Mouse (Mus musculus): ENCODE measurements around the gene Bhlhe41. TPM values are rescaled to one million over a fixed set of nuclear protein-coding genes. Genes with fewer than 3 reads are reported as not detected.

Gene Bhlhe41
- total RNA-seq (2021), result 10 to 100 TPM; 30.0 to 37.3 TPM
- long read RNA-seq, experiment 1, full-length matches to known transcripts, result 1 of 3 reads
- long read RNA-seq, experiment 1, partial matches to known transcripts, result 0 of 3 reads
- long read RNA-seq, experiment 1, other reads (novel, unspliced or antisense), result 2 of 3 reads
- long read RNA-seq, experiment 2, partial matches to known transcripts, result 0 of 4 reads
- long read RNA-seq, experiment 2, other reads (novel, unspliced or antisense), result 4 of 4 reads

DNA sequence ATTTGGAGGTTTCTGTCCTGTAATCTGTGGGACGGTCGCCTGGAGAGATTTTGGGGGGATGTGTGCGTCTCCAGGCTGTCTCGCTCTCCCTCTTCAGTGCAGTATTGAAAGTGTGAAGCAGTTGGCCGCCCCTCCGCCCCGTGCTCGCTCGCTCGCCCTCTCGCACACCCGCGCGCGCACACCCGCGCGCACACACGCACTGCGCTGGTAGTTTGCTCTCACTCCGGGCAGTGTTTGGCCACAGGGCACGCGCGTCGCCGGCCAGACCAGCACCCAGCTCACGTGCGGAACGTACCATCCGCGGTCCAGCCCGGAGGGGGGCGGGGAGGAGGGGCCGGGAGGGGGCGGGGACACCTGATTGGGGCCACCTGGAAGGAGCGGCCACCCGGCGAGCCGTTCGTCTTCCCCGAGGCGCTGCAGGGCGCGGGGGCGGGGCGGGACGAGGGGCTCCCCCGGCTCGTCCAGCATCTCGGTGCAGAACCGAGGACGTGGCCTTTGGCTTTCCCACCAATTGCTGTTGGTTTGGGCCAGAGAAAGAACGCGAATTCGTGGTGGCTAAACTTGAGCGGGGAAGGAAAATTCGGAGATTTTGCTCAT is at the start of gene Bhlhe41:
Gene Bhlhe41 (minus strand): TSS at position 270 of the 597 bp plus-strand sequence.
- intact Hi-C loops (cut with DNase I), result loop anchor here (5.0 to 10.0 kb wide), 2 partner anchors 292 to 539 kb away; no protein-coding TSS in a partner anchor
- no peak for TF ChIP-seq CTCF (IDR thresholded peaks at IDR 0.05)
- Histone ChIP-seq H3K27ac (peak within 1 kb of the TSS; percentile 93), H3K4me3 (peak within 1 kb of the TSS; percentile 75)
- DNase-seq (ENCODE audit: extremely low spot score in 1 of 2, low spot score in 2 of 2), result peak; percentile 69 to 80

DNA sequence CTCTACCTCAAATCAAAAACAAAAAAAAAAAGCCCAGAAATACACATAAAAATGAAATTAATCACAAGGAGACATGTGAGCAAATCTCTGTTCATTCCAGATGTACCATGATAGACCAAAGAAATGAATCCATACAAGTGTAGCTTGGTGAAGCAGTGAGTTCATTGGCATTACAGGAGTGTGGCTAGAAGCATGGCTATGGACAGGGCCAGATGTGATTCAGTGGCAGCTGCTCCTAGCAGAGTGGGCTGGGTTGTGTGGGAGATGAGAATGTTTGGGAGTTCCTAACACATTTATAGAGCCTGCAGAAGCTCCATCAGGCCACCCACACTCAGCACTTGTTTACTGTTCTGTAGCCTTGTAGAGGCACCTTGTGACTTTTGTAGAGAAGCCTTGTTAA is 46.9 kb upstream of the Bhlhe41 start:
- DNase-seq (ENCODE audit: extremely low spot score in 1 of 2, low spot score in 2 of 2), result no peak
- intact Hi-C loops (cut with DNase I), result no loop called here
- no peak for TF ChIP-seq CTCF (IDR thresholded peaks at IDR 0.05)
- Histone ChIP-seq H3K4me3 (no peak overlapping the region), H3K27ac (no peak overlapping the region)

DNA sequence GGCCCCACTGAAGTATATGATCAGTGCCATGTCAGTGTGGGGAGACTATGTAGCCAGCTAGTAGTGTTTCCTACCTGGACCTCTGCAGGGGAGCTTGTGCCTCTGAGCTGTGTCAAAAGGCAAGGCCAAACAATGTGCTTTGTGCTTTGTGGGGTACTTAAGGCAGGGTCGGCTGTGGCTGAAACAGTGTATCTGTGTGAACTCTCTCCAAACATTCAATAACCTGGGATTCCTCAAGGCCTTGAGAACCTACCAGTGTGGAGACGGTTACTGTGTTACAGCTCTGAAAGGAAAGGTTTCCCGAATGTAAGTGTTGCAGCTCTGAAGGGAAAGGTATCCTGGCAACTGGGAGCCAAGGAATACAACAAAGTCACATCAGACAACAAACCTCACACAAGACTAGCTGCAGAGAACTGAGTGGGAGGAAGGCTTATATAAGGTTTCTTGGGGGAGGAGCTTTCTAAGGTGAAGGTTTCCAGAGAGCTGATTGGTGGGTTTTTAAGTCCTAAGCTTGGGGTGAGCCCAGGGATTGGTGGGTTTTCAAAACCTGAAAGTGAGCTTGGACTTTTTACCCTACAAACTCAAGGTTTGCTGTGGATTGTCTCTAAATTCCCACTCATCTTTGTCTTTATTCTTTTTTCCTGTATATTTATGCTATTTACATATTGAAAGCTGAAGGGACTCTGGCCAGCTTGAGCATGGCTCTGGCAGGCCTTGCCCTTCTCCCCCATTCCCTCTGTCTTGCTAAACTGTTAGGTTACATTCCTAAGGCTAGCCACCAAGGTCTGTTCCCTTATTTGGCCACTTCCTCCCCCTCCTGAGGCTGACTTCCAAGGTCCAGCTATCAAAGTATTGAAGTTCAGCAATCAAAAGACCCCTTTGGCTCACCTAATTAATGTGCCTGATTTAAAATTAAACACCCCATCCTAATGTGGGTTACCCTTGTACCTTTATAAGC is 45.4 kb upstream of the Bhlhe41 start:
- no peak for TF ChIP-seq CTCF (IDR thresholded peaks at IDR 0.05)
- Histone ChIP-seq H3K27ac (no peak overlapping the region), H3K4me3 (no peak overlapping the region)
- intact Hi-C loops (cut with DNase I), result no loop called here
- no peak for DNase-seq (ENCODE audit: extremely low spot score in 1 of 2, low spot score in 2 of 2)

- Histone ChIP-seq H3K27ac (no peak overlapping the region), H3K4me3 (no peak overlapping the region)
- intact Hi-C loops (cut with DNase I), result no loop called here
- DNase-seq (ENCODE audit: extremely low spot score in 1 of 2, low spot score in 2 of 2), result no peak
- no peak for TF ChIP-seq CTCF (IDR thresholded peaks at IDR 0.05)
Measured at GRCm38 (mm10) chr6:145909943-145910342, 44.6 kb upstream of the Bhlhe41 start.

DNA sequence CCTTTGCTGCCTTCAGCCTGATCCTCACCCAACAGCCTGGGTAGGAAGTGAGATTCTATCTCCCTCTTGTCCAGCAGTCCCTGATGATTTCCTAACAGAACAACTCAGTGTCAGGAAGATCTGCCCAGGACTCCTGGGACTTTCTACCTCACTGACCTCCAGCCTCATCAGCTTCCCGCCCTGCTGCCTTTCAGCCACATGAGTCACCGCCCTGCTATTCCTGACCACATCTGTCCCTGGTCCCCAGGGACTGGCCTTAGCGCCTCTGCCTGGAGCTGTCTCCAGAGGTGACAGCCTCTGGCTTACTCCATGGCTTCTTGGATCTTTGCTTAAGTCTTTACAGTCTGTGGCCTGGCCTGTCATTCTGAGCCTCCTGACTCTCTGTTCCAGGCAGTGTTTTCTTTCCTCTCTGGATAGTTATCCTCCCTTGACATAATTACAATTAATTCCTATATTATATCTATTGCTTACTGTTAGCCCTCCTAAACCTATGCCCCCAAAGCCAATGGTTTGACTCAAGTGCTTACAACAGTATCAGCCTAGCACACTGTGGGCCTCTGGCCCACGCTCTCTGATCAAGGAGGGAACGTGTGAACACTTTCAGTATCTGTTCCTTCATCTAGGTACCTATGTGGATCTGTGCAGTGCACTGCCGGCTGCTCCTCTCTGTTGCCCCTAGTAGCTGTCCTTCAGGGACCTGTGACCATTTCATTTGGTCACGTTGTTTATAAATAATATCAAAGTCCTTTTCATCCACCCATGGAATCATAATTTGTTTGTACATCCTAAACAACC is 40.9 kb upstream of the Bhlhe41 start:
- no peak for TF ChIP-seq CTCF (IDR thresholded peaks at IDR 0.05)
- Histone ChIP-seq H3K4me3 (no peak overlapping the region), H3K27ac (no peak overlapping the region)
- no peak for DNase-seq (ENCODE audit: extremely low spot score in 1 of 2, low spot score in 2 of 2)
- intact Hi-C loops (cut with DNase I), result no loop called here

DNA sequence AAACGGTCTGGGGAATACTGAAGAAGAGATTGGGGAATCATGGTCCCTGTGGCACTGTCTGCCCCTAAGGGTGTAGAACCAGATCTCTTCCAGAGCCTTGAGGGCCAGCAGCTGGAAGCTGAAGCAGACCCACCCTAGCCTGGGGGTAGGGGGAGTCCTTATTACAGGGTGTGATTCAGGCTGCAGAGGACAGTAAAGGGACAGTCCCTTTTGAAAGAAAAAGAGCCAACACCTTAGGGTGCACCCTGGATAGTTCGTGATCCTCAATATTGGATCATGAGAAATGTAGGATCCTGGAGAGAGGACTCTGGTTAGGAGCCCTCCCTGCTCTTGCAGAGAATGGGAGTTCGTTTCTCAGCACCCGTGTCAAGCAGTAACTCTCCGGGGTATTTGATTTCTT is 39.3 kb upstream of the Bhlhe41 start:
- DNase-seq (ENCODE audit: extremely low spot score in 1 of 2, low spot score in 2 of 2), result no peak
- no peak for TF ChIP-seq CTCF (IDR thresholded peaks at IDR 0.05)
- H3K4me3 ChIP-seq, result no peak overlapping the region
- intact Hi-C loops (cut with DNase I), result no loop called here
- no peak overlapping the region for H3K27ac ChIP-seq

DNA sequence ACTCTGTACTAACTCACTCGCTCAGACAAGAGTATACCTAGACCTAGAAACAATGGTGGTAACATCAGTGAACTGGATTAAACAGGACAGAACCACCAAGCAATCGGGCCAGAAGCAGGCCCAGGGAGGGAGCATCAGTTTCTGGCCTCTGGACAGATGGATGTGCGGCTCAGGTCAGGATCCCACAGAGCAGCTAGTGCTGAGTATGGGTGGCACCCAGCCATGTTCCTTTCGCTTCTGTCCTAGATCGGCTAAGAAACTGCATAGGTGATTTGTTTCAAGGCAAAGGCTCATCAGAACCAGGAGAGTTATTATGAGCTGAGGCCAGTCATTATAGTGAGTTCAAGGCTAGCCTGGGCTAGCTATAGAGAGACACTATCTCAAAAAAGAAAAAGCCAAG is 38.8 kb upstream of the Bhlhe41 start:
- Histone ChIP-seq H3K4me3 (no peak overlapping the region), H3K27ac (no peak overlapping the region)
- DNase-seq (ENCODE audit: extremely low spot score in 1 of 2, low spot score in 2 of 2), result no peak
- intact Hi-C loops (cut with DNase I), result no loop called here
- TF ChIP-seq CTCF (IDR thresholded peaks at IDR 0.05), result no peak

DNA sequence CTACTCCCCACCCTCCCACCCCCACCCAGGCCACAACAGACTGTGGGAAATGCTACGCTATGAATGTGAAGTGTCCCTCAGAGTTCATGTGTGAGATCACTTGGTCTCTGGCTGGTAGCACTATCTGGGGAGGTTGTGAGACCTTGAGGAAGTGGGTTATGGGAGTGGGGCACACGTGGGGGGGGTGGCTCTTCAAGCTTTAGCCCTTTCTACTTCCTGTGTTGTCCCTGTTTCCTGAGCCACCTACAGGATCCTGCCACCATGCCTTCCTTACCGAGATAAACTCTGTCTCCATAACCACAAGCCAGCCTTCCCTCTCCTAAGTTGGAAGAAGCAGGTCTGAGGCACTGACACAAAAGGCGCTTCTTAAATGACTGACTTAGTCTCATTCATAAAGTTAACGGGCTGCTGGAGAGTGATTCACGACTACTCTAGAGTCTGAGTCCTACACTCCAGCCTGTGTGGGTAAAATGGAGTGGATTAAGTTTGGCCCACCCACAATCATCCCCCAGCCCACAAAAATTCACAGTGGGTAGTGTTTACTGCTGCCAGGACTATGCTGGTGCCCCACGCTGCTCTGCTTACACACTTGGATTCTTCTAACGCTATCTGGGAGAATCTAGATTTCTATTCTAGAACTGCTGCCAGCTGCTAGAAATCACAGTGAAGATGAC is 29.4 kb upstream of the Bhlhe41 start:
- Histone ChIP-seq H3K4me3 (no peak overlapping the region), H3K27ac (no peak overlapping the region)
- intact Hi-C loops (cut with DNase I), result no loop called here
- DNase-seq (ENCODE audit: extremely low spot score in 1 of 2, low spot score in 2 of 2), result no peak
- TF ChIP-seq CTCF (IDR thresholded peaks at IDR 0.05), result no peak

DNA sequence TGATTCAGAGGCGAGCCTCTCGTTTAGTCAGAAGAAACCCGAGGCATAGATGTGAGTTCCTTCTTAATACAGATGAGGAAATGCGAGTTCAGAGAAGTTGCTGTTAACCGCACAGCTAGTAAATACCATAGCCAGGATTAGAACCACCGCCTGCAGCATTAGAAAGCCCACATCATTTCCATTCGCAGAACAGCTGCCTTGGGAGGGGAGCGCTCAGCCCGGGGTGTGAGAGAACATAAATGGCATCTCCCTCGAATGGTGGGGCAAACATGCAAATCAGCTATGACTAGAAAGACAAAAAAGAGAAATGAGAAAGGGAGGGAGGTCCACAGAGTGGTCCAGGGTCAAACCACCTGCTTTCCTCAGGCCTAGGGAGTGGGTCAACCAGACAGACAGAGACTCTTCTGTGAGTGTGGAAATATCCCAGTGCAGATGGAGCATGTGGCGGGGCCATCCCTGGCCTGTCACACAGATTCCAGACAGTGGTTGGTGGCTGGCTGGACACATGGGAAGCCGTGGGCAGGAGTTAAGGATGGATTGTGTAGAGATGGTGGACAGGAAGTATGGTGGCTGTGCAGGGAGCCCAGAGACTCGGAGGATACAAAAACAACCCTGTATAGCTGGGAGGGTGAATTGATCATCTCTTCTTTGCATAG is 28.1 kb upstream of the Bhlhe41 start:
- no peak for DNase-seq (ENCODE audit: extremely low spot score in 1 of 2, low spot score in 2 of 2)
- Histone ChIP-seq H3K4me3 (no peak overlapping the region), H3K27ac (no peak overlapping the region)
- TF ChIP-seq CTCF (IDR thresholded peaks at IDR 0.05), result no peak
- intact Hi-C loops (cut with DNase I), result no loop called here

DNA sequence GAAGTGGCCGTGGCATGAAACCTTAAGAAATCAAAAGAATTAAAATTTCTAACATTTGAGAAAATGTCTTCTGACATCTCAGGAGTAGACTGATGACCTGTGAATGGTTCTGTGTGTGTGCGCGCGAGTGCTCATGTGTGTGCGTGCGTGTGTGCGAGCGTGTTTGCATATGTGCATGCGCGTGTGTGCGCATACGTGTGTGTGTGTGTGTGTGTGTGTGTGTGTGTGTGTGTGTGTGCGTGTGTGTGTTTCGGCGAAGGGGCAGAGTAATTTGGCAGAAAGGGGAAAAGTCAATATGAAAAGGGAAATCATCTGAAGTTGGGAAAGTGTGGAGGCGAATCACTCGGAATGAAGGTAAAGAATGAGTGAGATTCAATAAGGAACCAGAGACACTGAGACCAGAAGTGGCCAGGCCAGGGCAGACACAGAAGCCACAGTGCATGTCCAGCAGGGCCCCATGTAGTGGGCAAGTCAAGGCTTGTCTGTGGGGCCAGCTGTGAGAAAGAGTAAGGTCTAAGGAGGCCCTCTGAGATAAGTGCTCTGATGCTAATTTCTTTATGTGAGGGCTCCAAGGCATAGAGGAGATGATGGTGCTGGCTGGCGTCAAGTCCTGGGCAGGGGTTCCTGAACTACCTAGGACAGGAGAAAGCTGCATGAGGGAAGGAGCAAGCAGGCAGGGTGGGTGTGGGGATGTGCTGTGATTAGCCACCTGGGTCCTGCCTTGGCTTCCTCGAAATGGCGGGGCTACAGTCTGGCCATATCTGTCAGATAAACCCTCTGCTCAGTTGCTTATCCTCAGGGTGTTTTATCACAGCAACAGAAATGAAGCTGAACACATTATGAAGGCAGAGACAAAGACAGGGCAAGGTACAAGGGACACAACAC is 27.3 kb upstream of the Bhlhe41 start:
- no peak for DNase-seq (ENCODE audit: extremely low spot score in 1 of 2, low spot score in 2 of 2)
- H3K27ac ChIP-seq, result no peak overlapping the region
- intact Hi-C loops (cut with DNase I), result no loop called here
- no peak for TF ChIP-seq CTCF (IDR thresholded peaks at IDR 0.05)
- no peak overlapping the region for H3K4me3 ChIP-seq

Data from left cerebral cortex, adult 2 months (tissue).